Mouse (Mus musculus): ENCODE data around the gene Tex2. TPM values are rescaled to one million over a fixed set of nuclear protein-coding genes. Genes with fewer than 3 reads are reported as not detected.

Tex2 gene
- polyA plus RNA-seq, 1 experiment from 2014 or later = 12.2 TPM

GRCm38 (mm10) chr11:106477505-106478160 is 135.6 kb downstream of the Tex2 start:
- peak; percentile 27; the same call in 1 of the 2 replicates for ATAC-seq (ENCODE audit: low read depth)
- Histone ChIP-seq H3K9me3 (replicated peaks; ENCODE audit: control insufficient read depth, low read length) (no peaks in the 10 kb centered on the region), H3K9ac (ENCODE audit: low read depth, low read length) (no peak overlapping the region), H3K4me2 (ENCODE audit: low read depth, low read length) (no peak overlapping the region), H3K4me1 (ENCODE audit: control insufficient read depth, low read depth, low read length) (peaks cover 22% of the 10 kb centered on the region), H3K27ac (ENCODE audit: low read length) (no peak overlapping the region), H3K36me3 (ENCODE audit: control insufficient read depth, insufficient read depth) (no peaks in the 10 kb centered on the region), H3K27me3 (ENCODE audit: control insufficient read depth, insufficient read depth, low read depth, low read length) (no peaks in the 10 kb centered on the region), H3K4me3 (ENCODE audit: low read depth, low read length) (no peak overlapping the region)
- 50% methylated on average over 3 of the region's 4 CpGs for WGBS (ENCODE audit: insufficient replicate concordance)

- H3K4me2 ChIP-seq (ENCODE audit: low read depth, low read length) = no peak overlapping the region
- H3K36me3 ChIP-seq (ENCODE audit: control insufficient read depth, insufficient read depth) = no peaks in the 10 kb centered on the region
- WGBS (ENCODE audit: insufficient replicate concordance) = 27% methylated on average over 1 of the region's 1 CpGs
- no peak for ATAC-seq (ENCODE audit: low read depth)
- H3K27ac ChIP-seq (ENCODE audit: low read length) = no peak overlapping the region
- no peak overlapping the region for H3K4me3 ChIP-seq (ENCODE audit: low read depth, low read length)
- no peaks in the 10 kb centered on the region for H3K27me3 ChIP-seq (ENCODE audit: control insufficient read depth, insufficient read depth, low read depth, low read length)
- H3K9me3 ChIP-seq (replicated peaks; ENCODE audit: control insufficient read depth, low read length) = no peaks in the 10 kb centered on the region
- peaks cover 21% of the 10 kb centered on the region for H3K4me1 ChIP-seq (ENCODE audit: control insufficient read depth, low read depth, low read length)
- H3K9ac ChIP-seq (ENCODE audit: low read depth, low read length) = no peak overlapping the region
These were observed 137.9 kb downstream of the Tex2 start for GRCm38 (mm10) chr11:106475309-106475708.

GRCm38 (mm10) chr11:106471629-106472028 is 141.6 kb downstream of the Tex2 start:
- no peak for ATAC-seq (ENCODE audit: low read depth)
- H3K4me3 ChIP-seq (ENCODE audit: low read depth, low read length) = no peak overlapping the region
- no peaks in the 10 kb centered on the region for H3K9me3 ChIP-seq (replicated peaks; ENCODE audit: control insufficient read depth, low read length)
- no peak overlapping the region for H3K27ac ChIP-seq (ENCODE audit: low read length)
- no peaks in the 10 kb centered on the region for H3K36me3 ChIP-seq (ENCODE audit: control insufficient read depth, insufficient read depth)
- WGBS (ENCODE audit: insufficient replicate concordance) = 16% methylated on average over 1 of the region's 1 CpGs
- peaks cover 7% of the 10 kb centered on the region for H3K4me1 ChIP-seq (ENCODE audit: control insufficient read depth, low read depth, low read length)
- no peak overlapping the region for H3K4me2 ChIP-seq (ENCODE audit: low read depth, low read length)
- no peak overlapping the region; the same call in 1 of the 2 replicates for H3K9ac ChIP-seq (ENCODE audit: low read depth, low read length)
- no peaks in the 10 kb centered on the region for H3K27me3 ChIP-seq (ENCODE audit: control insufficient read depth, insufficient read depth, low read depth, low read length)

GRCm38 (mm10) chr11:106468509-106468908 is 144.7 kb downstream of the Tex2 start:
- no peak for ATAC-seq (ENCODE audit: low read depth)

GRCm38 (mm10) chr11:106465932-106466331 is 147.3 kb downstream of the Tex2 start:
- H3K4me2 ChIP-seq (ENCODE audit: low read depth, low read length) = no peak overlapping the region
- H3K36me3 ChIP-seq (ENCODE audit: control insufficient read depth, insufficient read depth) = no peaks in the 10 kb centered on the region
- no peak overlapping the region for H3K9ac ChIP-seq (ENCODE audit: low read depth, low read length)
- H3K4me3 ChIP-seq (ENCODE audit: low read depth, low read length) = no peak overlapping the region
- WGBS (ENCODE audit: insufficient replicate concordance) = 80% methylated on average over 4 of the region's 4 CpGs
- H3K9me3 ChIP-seq (replicated peaks; ENCODE audit: control insufficient read depth, low read length) = no peaks in the 10 kb centered on the region
- no peak overlapping the region for H3K27ac ChIP-seq (ENCODE audit: low read length)
- H3K4me1 ChIP-seq (ENCODE audit: control insufficient read depth, low read depth, low read length) = peaks cover 11% of the 10 kb centered on the region
- H3K27me3 ChIP-seq (ENCODE audit: control insufficient read depth, insufficient read depth, low read depth, low read length) = no peaks in the 10 kb centered on the region
- no peak for ATAC-seq (ENCODE audit: low read depth)

More at GRCm38 (mm10) chr11:106468509-106468908, 144.7 kb downstream of the Tex2 start:
- Histone ChIP-seq H3K36me3 (ENCODE audit: control insufficient read depth, insufficient read depth) (no peaks in the 10 kb centered on the region), H3K27ac (ENCODE audit: low read length) (no peak overlapping the region), H3K9me3 (replicated peaks; ENCODE audit: control insufficient read depth, low read length) (no peaks in the 10 kb centered on the region), H3K27me3 (ENCODE audit: control insufficient read depth, insufficient read depth, low read depth, low read length) (no peaks in the 10 kb centered on the region), H3K4me1 (ENCODE audit: control insufficient read depth, low read depth, low read length) (peaks cover 7% of the 10 kb centered on the region), H3K9ac (ENCODE audit: low read depth, low read length) (no peak overlapping the region), H3K4me2 (ENCODE audit: low read depth, low read length) (no peak overlapping the region), H3K4me3 (ENCODE audit: low read depth, low read length) (no peak overlapping the region)
- 17% methylated on average over 1 of the region's 1 CpGs for WGBS (ENCODE audit: insufficient replicate concordance)

- WGBS (ENCODE audit: insufficient replicate concordance) = 74% methylated on average over 1 of the region's 1 CpGs
- Histone ChIP-seq H3K27ac (ENCODE audit: low read length) (no peak overlapping the region), H3K9me3 (replicated peaks; ENCODE audit: control insufficient read depth, low read length) (no peaks in the 10 kb centered on the region), H3K4me1 (ENCODE audit: control insufficient read depth, low read depth, low read length) (peaks cover 11% of the 10 kb centered on the region), H3K9ac (ENCODE audit: low read depth, low read length) (no peak overlapping the region), H3K36me3 (ENCODE audit: control insufficient read depth, insufficient read depth) (no peaks in the 10 kb centered on the region), H3K4me2 (ENCODE audit: low read depth, low read length) (no peak overlapping the region), H3K27me3 (ENCODE audit: control insufficient read depth, insufficient read depth, low read depth, low read length) (no peaks in the 10 kb centered on the region), H3K4me3 (ENCODE audit: low read depth, low read length) (no peak overlapping the region)
- no peak for ATAC-seq (ENCODE audit: low read depth)
These were observed 147.7 kb downstream of the Tex2 start for GRCm38 (mm10) chr11:106465545-106465903.

- H3K27me3 ChIP-seq (ENCODE audit: control insufficient read depth, insufficient read depth, low read depth, low read length) = no peaks in the 10 kb centered on the region
- H3K4me1 ChIP-seq (ENCODE audit: control insufficient read depth, low read depth, low read length) = peaks cover 11% of the 10 kb centered on the region
- H3K27ac ChIP-seq (ENCODE audit: low read length) = no peak overlapping the region
These were observed 148.3 kb downstream of the Tex2 start for GRCm38 (mm10) chr11:106464681-106465544.

GRCm38 (mm10) chr11:106463845-106464244 is 149.4 kb downstream of the Tex2 start:
- Histone ChIP-seq H3K27me3 (ENCODE audit: control insufficient read depth, insufficient read depth, low read depth, low read length) (no peaks in the 10 kb centered on the region), H3K4me2 (ENCODE audit: low read depth, low read length) (no peak overlapping the region), H3K9me3 (replicated peaks; ENCODE audit: control insufficient read depth, low read length) (no peaks in the 10 kb centered on the region), H3K27ac (ENCODE audit: low read length) (no peak overlapping the region), H3K4me1 (ENCODE audit: control insufficient read depth, low read depth, low read length) (peaks cover 11% of the 10 kb centered on the region), H3K9ac (ENCODE audit: low read depth, low read length) (no peak overlapping the region), H3K36me3 (ENCODE audit: control insufficient read depth, insufficient read depth) (no peaks in the 10 kb centered on the region), H3K4me3 (ENCODE audit: low read depth, low read length) (no peak overlapping the region)
- 32% methylated on average over 5 of the region's 5 CpGs for WGBS (ENCODE audit: insufficient replicate concordance)
- ATAC-seq (ENCODE audit: low read depth) = no peak

More at GRCm38 (mm10) chr11:106464681-106465544, 148.3 kb downstream of the Tex2 start:
- Histone ChIP-seq H3K4me2 (ENCODE audit: low read depth, low read length) (no peak overlapping the region), H3K9ac (ENCODE audit: low read depth, low read length) (no peak overlapping the region), H3K9me3 (replicated peaks; ENCODE audit: control insufficient read depth, low read length) (no peaks in the 10 kb centered on the region), H3K4me3 (ENCODE audit: low read depth, low read length) (no peak overlapping the region), H3K36me3 (ENCODE audit: control insufficient read depth, insufficient read depth) (no peaks in the 10 kb centered on the region)
- ATAC-seq (ENCODE audit: low read depth) = no peak
- WGBS (ENCODE audit: insufficient replicate concordance) = 62% methylated on average over 4 of the region's 4 CpGs

- H3K27ac ChIP-seq (ENCODE audit: low read length) = no peak overlapping the region; the same call in 1 of the 2 replicates
- ATAC-seq (ENCODE audit: low read depth) = peak; percentile 21; the same call in 1 of the 2 replicates
- no peaks in the 10 kb centered on the region for H3K36me3 ChIP-seq (ENCODE audit: control insufficient read depth, insufficient read depth)
- H3K4me2 ChIP-seq (ENCODE audit: low read depth, low read length) = no peak overlapping the region
- H3K9me3 ChIP-seq (replicated peaks; ENCODE audit: control insufficient read depth, low read length) = no peaks in the 10 kb centered on the region
- H3K9ac ChIP-seq (ENCODE audit: low read depth, low read length) = no peak overlapping the region
- peaks cover 8% of the 10 kb centered on the region for H3K4me1 ChIP-seq (ENCODE audit: control insufficient read depth, low read depth, low read length)
- H3K27me3 ChIP-seq (ENCODE audit: control insufficient read depth, insufficient read depth, low read depth, low read length) = no peaks in the 10 kb centered on the region
- no peak overlapping the region for H3K4me3 ChIP-seq (ENCODE audit: low read depth, low read length)
- WGBS (ENCODE audit: insufficient replicate concordance) = 17% methylated on average over 3 of the region's 3 CpGs
These were observed 150.9 kb downstream of the Tex2 start for GRCm38 (mm10) chr11:106462309-106462708.
